Mouse (Mus musculus) cortical plate, adult 2 months (tissue): Measurements from ENCODE around the gene Ush1g.

Experiments used
- CTCF ChIP-seq: fragments of 200-500 bp; IDR thresholded peaks from 2 replicates; pipeline ENCODE4 v1.5.1; 2011; ENCODE audit warnings: mild to moderate bottlenecking, control low read depth, low read length; ENCODE audit not compliant: insufficient read depth; ENCODE audit errors: extremely low read depth
- POLR2A ChIP-seq: fragments of 200-500 bp; IDR thresholded peaks from 2 replicates; pipeline ENCODE4 v1.6.1; 2011; ENCODE audit warnings: mild to moderate bottlenecking, low read length, control low read depth; ENCODE audit not compliant: insufficient read depth; ENCODE audit errors: extremely low read depth

- TF ChIP-seq CTCF, result no peak
- no peak for TF ChIP-seq POLR2A
Measured at GRCm38 (mm10) chr11:115317204-115317603, 4.6 kb downstream of the Ush1g start.
